Mouse (Mus musculus) heart, adult 2 months (tissue): ENCODE measurements around the gene Slc2a2. TPM values are rescaled to one million over a fixed set of nuclear protein-coding genes. Genes with fewer than 3 reads are reported as not detected.

Experiments
- DNase-seq, 2 experiments: peaks; one replicate each; pipeline ENCODE4 v3.0.0; 2021
- H3K27ac ChIP-seq: fragments of 200-600 bp; 2 replicates; pipeline ENCODE4 v1.8.1; 2022
- H3K27me3 ChIP-seq: fragments of 200-500 bp; 2 replicates; pipeline ENCODE4 v1.6.1; 2012; ENCODE audit warnings: mild to moderate bottlenecking, low read length, inconsistent platforms, mixed read lengths; ENCODE audit not compliant: control insufficient read depth, insufficient read depth
- H3K36me3 ChIP-seq: fragments of 200-500 bp; 2 replicates; pipeline ENCODE4 v1.6.1; 2012; ENCODE audit warnings: low read length, inconsistent platforms; ENCODE audit not compliant: control insufficient read depth, insufficient read depth
- H3K4me1 ChIP-seq: fragments of 200-500 bp; 2 replicates; pipeline ENCODE4 v1.6.1; 2011; ENCODE audit warnings: low read length; ENCODE audit not compliant: control insufficient read depth, insufficient read depth
- H3K4me3 ChIP-seq: fragments of 200-600 bp; 2 replicates; pipeline ENCODE4 v1.8.1; 2022
- H3K79me2 ChIP-seq: fragments of 200-500 bp; replicated peaks from 2 replicates; pipeline ENCODE4 v1.6.1; 2012; ENCODE audit warnings: mild to moderate bottlenecking, inconsistent platforms, low read length, moderate library complexity, mixed read lengths; ENCODE audit not compliant: control insufficient read depth, insufficient read depth
- H3K9ac ChIP-seq: fragments of 200-500 bp; 2 replicates; pipeline ENCODE4 v1.6.1; 2012; ENCODE audit warnings: low read depth, mild to moderate bottlenecking, control low read depth, inconsistent platforms, low read length, mixed read lengths
- CTCF ChIP-seq: fragments of 200-600 bp; IDR thresholded peaks from 2 replicates; pipeline ENCODE4 v1.8.1; 2022; ENCODE audit warnings: antibody characterized with exemption, mild to moderate bottlenecking, moderate library complexity
- EP300 ChIP-seq: fragments of 200-500 bp; IDR thresholded peaks from 2 replicates; pipeline ENCODE4 v1.6.1; 2011; ENCODE audit warnings: low read depth, low read length, control low read depth; ENCODE audit not compliant: insufficient read depth
- POLR2A ChIP-seq: fragments of 200-500 bp; IDR thresholded peaks from 2 replicates; pipeline ENCODE4 v1.6.1; 2011; ENCODE audit warnings: mild to moderate bottlenecking, low read depth, low read length, control low read depth; ENCODE audit not compliant: insufficient read depth
- WGBS: fragments of 180-500 bp; shearing (Covaris S2); methylation state at CpG from one replicate; pipeline ENCODE4 v1.1.7; 2018; 5-methylcytosine and 5-hydroxymethylcytosine counted together
- intact Hi-C: fragments of 180-260 bp; cut with DNase I; formaldehyde crosslinking; loops from one replicate; pipeline ENCODE4 v1.15.1; 2025
- polyA plus RNA-seq: library from polyadenylated mRNA; depleted of rRNA; stranded (reverse); fragments of >200 nt; gene quantifications from 2 replicates; pipeline ENCODE4 v1.2.3, GENCODE M21; 2012
- total RNA-seq, 2 experiments: library from RNA; stranded (reverse); gene quantifications; 2 replicates each; pipeline ENCODE4 v1.2.3; 2021

Slc2a2 gene
- total and polyA plus RNA-seq, 3 experiments = 0.05 to 0.14 TPM; not detected in 1

DNA sequence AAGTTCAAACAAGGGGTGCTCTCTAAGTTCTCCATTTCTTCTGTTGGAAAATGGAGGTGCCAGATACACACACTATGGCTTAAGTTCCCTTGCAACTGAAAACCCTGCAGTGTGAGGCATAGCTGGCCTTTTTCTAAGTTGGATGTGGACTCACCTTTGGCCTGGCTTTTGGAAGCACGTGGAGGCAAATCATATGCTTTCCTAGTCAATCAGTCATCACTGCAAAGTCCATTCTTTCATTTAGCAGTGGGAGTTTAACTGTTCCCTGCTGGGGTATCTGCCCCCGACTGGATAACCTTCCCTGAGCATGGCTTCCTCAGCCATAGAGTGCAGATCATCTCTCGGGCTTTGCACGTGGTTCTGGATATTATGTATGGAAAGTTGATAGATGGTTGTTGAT is 1.9 kb downstream of the Slc2a2 start:
- Histone ChIP-seq H3K4me3 (no peak overlapping the region), H3K4me1 (no peaks in the 10 kb centered on the region), H3K36me3 (no peaks in the 10 kb centered on the region), H3K27me3 (peaks cover 3% of the 10 kb centered on the region; the same call in 1 of the 2 replicates), H3K9ac (no peak overlapping the region), H3K79me2 (no peaks in the 10 kb centered on the region), H3K27ac (no peak overlapping the region)
- 68% methylated on average over 4 of the region's 4 CpGs for WGBS
- no peak for TF ChIP-seq POLR2A
- no peak for TF ChIP-seq EP300
- no peak for TF ChIP-seq CTCF
- intact Hi-C loops = no loop called here
- DNase-seq = no peak

- Histone ChIP-seq H3K9ac (no peak overlapping the region), H3K27me3 (no peaks in the 10 kb centered on the region), H3K36me3 (no peaks in the 10 kb centered on the region), H3K4me3 (no peak overlapping the region), H3K27ac (no peak overlapping the region), H3K79me2 (no peaks in the 10 kb centered on the region), H3K4me1 (no peaks in the 10 kb centered on the region)
- no peak for DNase-seq
- intact Hi-C loops = no loop called here
- WGBS = 33% methylated on average over 10 of the region's 10 CpGs
- TF ChIP-seq EP300 (no peak), CTCF (no peak), POLR2A (no peak)
Observed at GRCm38 (mm10) chr3:28705522-28706137, 7.9 kb downstream of the Slc2a2 start.

DNA sequence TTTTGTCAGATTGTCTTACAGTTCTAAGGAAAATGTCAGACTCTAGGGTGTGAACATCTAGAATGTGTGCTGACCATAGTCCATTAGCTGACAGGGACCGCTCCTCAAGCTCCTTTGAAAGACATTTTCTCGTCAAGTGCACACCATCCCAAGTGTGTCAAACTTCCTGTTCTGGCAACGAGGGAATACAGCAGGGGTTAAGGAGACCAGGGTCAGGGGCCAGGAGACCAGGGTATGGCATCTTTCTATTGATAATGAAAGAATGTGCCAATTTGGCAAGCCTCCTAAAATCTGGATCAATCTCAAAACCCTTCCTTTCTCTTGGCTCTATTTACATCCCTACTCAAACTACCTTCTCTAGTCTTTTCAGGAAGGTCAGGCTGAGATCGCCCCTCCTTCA is 9.0 kb downstream of the Slc2a2 start:
- no peak for DNase-seq
- H3K79me2 ChIP-seq = no peaks in the 10 kb centered on the region
- no peaks in the 10 kb centered on the region for H3K27me3 ChIP-seq
- H3K36me3 ChIP-seq = no peaks in the 10 kb centered on the region
- intact Hi-C loops = no loop called here
- WGBS = 68% methylated on average over 4 of the region's 4 CpGs
- no peaks in the 10 kb centered on the region for H3K4me1 ChIP-seq
- no peak overlapping the region for H3K9ac ChIP-seq
- H3K4me3 ChIP-seq = no peak overlapping the region
- TF ChIP-seq EP300 = no peak
- no peak for TF ChIP-seq CTCF
- TF ChIP-seq POLR2A = no peak
- no peak overlapping the region for H3K27ac ChIP-seq

- Histone ChIP-seq H3K27ac (no peak overlapping the region), H3K79me2 (no peaks in the 10 kb centered on the region), H3K27me3 (no peaks in the 10 kb centered on the region), H3K4me1 (no peaks in the 10 kb centered on the region), H3K36me3 (no peaks in the 10 kb centered on the region), H3K9ac (no peak overlapping the region), H3K4me3 (no peak overlapping the region)
- no peak for TF ChIP-seq EP300
- TF ChIP-seq CTCF = peak; percentile 75
- no peak for DNase-seq
- WGBS = 55% methylated on average over 1 of the region's 1 CpGs
- intact Hi-C loops = no loop called here
Observed at GRCm38 (mm10) chr3:28709740-28710139, 12.0 kb downstream of the Slc2a2 start.

- DNase-seq = no peak
- no peak for TF ChIP-seq EP300
- TF ChIP-seq CTCF = no peak
- TF ChIP-seq POLR2A = no peak
- Histone ChIP-seq H3K9ac (no peak overlapping the region), H3K27me3 (no peaks in the 10 kb centered on the region), H3K36me3 (no peaks in the 10 kb centered on the region), H3K79me2 (no peaks in the 10 kb centered on the region), H3K4me1 (no peaks in the 10 kb centered on the region), H3K27ac (no peak overlapping the region), H3K4me3 (no peak overlapping the region)
- 72% methylated on average over 7 of the region's 7 CpGs for whole genome bisulfite sequencing
- intact Hi-C loops = no loop called here
Observed at GRCm38 (mm10) chr3:28713913-28714698, 16.4 kb downstream of the Slc2a2 start.

GRCm38 (mm10) chr3:28718521-28718920 is 20.8 kb downstream of the Slc2a2 start:
- WGBS = 91% methylated on average over 2 of the region's 2 CpGs
- Histone ChIP-seq H3K4me1 (peaks cover 2% of the 10 kb centered on the region; the same call in 1 of the 2 replicates), H3K36me3 (no peaks in the 10 kb centered on the region), H3K9ac (no peak overlapping the region), H3K4me3 (no peak overlapping the region), H3K79me2 (no peaks in the 10 kb centered on the region), H3K27me3 (no peaks in the 10 kb centered on the region), H3K27ac (no peak overlapping the region)
- no peak for DNase-seq
- no peak for TF ChIP-seq EP300
- TF ChIP-seq CTCF = no peak
- TF ChIP-seq POLR2A = no peak
- intact Hi-C loops = no loop called here
